Mouse (Mus musculus): ENCODE measurements at regions not wholly inside any gene's neighbourhood (a gene's known extent, or its start where the extent isn't known, plus 50 kb on each side); places are given as distances from the start of the nearest gene placed in this dataset.
"Not testable (repeated sequence)": the region's sequence is repeated elsewhere in the genome, so short reads cannot be mapped to it uniquely, and the experiment has no call there.

DNA sequence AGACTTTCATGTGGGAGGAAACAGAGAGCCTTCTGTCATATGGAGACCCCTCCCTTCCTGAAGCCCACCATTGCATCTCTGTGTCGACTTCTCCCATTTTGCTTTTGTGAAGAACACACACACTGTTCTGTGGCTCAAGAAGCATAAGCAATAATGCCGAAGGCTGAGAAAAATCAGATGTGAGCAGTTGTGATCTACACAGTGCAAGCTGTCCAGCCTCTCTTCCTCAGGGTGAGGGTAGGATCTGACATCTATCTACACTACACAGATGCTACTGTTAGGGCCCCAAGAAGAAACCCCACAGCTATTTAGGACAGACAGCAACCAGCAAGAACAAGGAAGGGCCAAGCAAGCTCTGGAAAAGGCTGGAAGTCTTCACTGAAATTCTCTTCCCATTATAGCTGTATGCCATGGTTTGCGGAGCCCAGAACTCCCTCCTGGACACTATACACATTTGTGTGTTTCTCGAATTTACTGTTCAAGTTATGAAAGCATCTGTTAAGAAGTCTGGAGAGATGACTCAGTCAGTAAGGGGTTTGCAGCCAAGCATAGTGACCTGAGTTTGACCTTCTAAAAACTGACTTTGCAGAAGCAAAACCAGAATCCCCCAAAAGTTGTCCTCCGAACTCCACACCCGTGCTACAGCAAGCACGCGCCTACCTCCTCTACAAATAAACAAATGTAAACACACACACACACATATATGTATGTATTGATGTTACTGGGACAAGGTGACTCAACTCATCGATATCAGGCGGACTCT is 218.3 kb upstream of the Sesn3 start:
- no peak for DNase-seq (ENCODE audit: low spot score in 2 of 2)

DNA sequence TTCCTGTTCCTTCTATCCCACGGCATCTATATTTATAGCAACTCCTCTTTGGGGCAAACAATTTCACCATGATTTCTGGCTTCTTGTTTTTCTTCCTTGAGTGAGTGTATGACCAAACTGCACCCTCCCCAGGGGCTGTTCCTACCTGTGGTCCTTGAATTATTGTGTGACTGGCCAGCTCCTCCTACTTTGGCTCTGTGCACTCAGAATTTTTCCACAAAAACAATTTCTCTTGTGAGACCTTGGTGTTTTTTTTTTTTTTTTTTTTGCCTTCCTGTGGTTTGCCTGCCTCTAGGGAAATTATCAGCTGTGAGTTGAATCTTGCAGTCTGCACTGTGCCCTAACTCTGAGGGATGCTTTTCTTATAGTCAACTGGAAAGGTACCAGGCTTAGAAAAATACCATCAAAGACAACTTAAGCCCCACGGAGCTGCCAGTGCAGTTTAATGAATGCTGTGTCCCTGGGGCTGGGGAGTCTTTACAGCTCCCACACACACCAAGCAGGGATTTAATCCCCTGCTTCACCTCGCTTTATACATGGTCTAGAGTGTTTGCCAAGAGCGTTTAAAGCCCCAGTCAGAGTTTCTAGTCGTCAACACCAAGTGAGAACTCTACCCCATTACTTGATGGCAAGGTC is 216.2 kb upstream of the Sesn3 start:
- DNase-seq (ENCODE audit: low spot score in 2 of 2): no peak

DNA sequence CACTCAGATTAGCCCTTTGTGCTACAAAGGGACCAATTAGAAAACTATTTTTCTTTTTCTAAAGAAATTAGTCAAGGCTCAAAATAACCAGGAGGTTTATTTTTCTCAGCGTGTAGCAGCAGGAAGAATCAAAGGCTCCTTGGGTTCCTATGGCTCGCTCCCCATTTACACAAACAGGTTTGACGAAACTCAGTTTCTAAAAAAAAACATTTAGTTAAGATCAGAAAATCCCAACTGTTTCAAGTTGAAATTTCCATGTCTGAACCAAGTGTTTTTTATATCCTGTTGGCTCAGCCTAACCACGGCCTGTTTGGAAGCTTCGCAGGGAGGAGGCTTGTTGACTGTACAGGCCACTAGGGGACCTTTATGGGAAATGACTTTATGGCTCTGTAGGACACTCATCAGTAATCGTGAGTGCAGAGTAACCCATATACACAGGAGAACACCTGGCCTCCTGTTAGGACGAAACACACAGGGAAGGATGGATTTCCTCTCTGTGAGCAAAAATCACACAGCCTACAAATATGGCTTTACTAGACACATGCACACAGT is 215.6 kb upstream of the Sesn3 start:
- no peak for DNase-seq (ENCODE audit: low spot score in 2 of 2)

- no peak for DNase-seq (ENCODE audit: low spot score in 2 of 2)
Observed at GRCm38 (mm10) chr9:14060257-14060656, 214.6 kb upstream of the Sesn3 start.

- no peak for DNase-seq (ENCODE audit: low spot score in 2 of 2)
Observed at GRCm38 (mm10) chr9:14061389-14061788, 213.5 kb upstream of the Sesn3 start.

DNA sequence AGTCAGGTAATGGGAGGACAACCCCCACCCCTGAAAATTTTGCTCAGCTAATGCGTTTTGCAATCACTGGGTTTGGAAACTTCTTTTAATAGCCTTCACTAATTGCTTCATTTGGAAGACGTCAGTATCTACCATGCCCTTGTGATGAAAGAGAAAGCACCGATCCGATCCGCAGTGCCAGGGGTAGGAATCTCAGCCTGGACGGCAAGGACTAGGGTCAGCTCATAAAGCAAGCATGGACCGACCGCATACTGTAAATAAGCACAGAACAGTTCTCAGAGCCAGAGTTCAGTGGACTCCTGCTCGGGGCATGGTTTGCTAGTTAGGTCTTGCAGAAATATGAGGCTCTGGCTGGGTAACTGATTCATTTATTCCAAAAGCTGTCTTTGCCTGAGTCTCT is 213.0 kb upstream of the Sesn3 start:
- no peak for DNase-seq (ENCODE audit: low spot score in 2 of 2)

GRCm38 (mm10) chr9:14062706-14063105 is 212.2 kb upstream of the Sesn3 start:
- DNase-seq (ENCODE audit: low spot score in 2 of 2): no peak

- not testable (repeated sequence) for DNase-seq (ENCODE audit: low spot score in 2 of 2)
Observed at GRCm38 (mm10) chr9:14066741-14067140, 208.1 kb upstream of the Sesn3 start.

GRCm38 (mm10) chr9:14069076-14069475 is 205.8 kb upstream of the Sesn3 start:
- DNase-seq (ENCODE audit: low spot score in 2 of 2): no peak

DNA sequence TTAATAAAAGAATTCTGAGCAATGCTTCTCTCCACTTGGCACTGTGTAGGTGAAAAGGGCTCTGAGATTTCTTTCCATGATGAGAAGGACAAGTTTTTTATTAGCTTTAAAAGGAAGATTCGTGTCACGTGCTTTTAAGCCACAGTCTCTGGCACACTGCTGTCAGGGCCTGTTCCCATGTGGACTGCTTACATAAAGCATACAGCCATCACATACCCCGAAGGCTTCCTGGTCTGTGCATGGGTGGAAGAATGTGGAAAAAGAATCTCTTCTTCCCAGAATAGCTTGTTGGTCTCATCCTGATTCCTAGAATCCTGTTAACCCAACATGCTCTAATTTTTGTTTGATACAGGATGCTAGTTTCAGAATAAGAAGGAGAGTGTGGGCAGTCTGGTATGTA is 205.1 kb upstream of the Sesn3 start:
- DNase-seq (ENCODE audit: low spot score in 2 of 2): no peak

GRCm38 (mm10) chr9:14071728-14072127 is 203.1 kb upstream of the Sesn3 start:
- no peak for DNase-seq (ENCODE audit: low spot score in 2 of 2)

DNA sequence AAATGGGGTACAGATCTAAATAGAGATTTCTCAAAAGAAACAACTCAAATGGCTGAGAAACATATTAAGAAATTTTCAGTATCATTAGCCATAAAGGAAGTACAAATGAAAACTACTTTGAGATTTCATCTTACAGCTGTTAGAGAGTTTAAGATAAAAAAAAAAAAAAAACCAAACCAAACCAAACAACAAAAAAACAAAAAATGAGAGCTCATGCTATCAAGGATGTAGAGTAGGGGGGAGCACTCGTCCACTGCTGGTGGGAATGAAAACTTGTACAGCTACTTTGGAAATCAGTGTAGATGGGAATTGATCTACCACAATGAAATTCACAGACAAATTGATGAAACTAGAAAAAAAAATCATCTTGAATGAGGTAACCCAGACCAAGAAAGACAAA is 201.9 kb upstream of the Sesn3 start:
- no peak for DNase-seq (ENCODE audit: low spot score in 2 of 2)

DNA sequence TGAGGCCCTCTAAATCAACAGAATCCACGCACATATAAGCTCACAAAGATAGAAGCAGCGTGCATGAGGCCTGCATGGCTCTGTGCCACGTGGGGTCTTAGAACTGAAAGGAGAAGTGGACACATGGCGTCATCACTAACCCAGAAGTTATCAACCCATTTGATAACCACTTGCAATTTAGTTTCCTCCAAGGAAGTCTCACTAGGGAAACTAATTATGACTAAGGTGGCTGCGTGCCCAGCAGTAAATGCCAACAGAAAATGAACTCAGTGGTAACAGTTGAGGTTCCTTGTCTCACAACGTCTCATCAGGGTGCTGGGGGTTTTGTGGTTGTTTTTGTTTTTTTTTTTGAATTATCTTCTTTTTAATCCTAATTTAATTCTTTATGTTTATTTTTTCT is 200.6 kb upstream of the Sesn3 start:
- DNase-seq (ENCODE audit: low spot score in 2 of 2): no peak

DNA sequence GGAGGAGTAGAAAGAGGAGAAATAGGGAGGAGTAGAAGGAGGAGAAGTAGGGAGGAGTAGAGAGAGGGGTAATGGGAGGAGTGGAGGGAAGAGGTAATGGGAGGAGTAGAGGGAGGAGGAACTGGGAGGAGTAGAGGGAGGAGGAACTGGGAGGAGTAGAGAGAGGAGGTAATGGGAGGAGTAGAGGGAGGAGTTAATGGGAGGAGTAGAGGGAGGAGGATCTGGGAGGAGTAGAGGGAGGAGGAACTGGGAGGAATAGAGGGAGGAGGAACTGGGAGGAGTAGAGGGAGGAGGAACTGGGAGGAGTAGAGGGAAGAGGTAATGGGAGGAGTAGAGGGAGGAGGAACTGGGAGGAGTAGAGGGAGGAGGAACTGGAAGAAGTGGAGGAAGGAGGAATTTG is 200.0 kb upstream of the Sesn3 start:
- DNase-seq (ENCODE audit: low spot score in 2 of 2): not testable (repeated sequence)

- DNase-seq (ENCODE audit: low spot score in 2 of 2): peak; percentile 8 to 60
Observed at GRCm38 (mm10) chr9:14075452-14075851, 199.4 kb upstream of the Sesn3 start.

DNA sequence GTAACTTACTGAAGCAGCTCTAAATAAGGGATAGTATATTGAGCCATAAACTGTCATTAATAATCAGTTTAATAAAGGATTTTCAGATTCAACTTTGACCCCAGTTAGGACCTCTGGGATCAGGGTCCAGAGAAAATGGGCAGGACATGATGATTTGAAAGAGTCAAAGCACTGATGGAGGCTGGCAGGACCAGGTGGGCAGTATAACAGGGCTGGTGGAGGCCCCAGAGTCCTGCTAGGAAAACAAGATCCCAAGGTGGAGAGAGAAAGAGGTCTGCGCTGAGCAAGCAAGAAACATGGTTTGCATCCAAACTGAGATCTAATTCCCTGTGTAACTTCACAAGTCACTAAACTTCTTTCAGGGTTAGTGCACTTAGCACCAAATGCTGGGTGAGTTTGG is 199.0 kb upstream of the Sesn3 start:
- DNase-seq (ENCODE audit: low spot score in 2 of 2): no peak

DNA sequence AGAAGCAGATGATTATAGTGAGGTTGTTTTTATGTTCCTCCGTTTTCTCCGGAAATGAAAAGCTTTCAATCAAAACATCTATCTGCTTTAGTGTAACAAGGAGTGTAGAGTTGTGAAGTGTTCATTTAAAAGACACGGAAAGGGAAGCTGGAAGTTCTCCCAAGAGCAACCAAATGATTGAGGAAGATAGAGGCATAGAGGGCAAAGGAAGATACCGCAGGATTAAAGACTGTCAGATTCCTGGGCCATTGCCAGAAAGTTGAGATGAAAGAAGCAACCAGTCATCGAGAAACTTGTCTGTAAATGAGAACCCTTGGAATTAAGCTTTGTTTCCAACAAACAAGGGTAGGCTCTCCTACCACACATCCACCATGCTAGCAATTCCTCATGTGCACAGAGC is 198.1 kb upstream of the Sesn3 start:
- no peak for DNase-seq (ENCODE audit: low spot score in 2 of 2)

- DNase-seq (ENCODE audit: low spot score in 2 of 2): no peak
Observed at GRCm38 (mm10) chr9:14081138-14081537, 193.7 kb upstream of the Sesn3 start.

DNA sequence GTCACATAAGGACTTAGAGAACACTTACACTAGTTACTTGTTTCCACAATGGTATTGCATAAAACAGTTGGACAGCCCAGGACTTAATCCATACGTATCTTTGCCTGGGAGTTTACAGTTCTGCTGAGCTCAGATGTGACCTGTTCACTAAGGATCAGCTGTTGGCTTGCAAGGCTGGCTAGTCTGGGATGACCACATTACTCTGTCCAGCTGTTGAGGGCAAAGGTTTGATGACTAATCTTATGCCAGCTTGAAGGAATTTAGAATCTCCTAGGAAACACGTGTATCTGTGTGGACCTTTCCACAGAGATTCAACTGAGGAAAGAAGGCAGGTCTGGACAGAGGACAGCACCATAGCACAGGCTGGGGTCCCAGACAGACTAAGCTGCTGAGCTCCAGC is 188.7 kb upstream of the Sesn3 start:
- no peak for DNase-seq (ENCODE audit: low spot score in 2 of 2)

GRCm38 (mm10) chr9:14086611-14087010 is 188.3 kb upstream of the Sesn3 start:
- no peak for DNase-seq (ENCODE audit: low spot score in 2 of 2)

DNA sequence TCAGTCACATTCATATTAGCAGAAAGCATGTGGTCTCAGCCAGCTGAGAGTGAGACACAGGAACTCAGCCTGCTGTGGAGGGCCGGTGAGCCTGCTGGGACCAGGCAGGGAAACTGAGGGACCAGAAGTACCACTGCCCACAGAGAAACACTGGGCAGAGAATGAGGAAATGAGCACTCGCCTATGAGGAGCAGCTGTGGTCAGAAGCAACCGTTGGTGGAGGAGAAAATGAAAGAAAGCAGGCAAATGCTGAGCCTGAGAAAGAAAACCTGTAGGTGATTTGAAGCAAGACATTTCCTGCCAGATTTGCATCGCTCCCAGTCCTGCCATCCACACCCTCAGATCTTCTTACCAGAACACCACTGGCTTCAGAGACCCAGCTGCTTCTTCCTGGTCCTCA is 187.0 kb upstream of the Sesn3 start:
- DNase-seq (ENCODE audit: low spot score in 2 of 2): no peak

DNA sequence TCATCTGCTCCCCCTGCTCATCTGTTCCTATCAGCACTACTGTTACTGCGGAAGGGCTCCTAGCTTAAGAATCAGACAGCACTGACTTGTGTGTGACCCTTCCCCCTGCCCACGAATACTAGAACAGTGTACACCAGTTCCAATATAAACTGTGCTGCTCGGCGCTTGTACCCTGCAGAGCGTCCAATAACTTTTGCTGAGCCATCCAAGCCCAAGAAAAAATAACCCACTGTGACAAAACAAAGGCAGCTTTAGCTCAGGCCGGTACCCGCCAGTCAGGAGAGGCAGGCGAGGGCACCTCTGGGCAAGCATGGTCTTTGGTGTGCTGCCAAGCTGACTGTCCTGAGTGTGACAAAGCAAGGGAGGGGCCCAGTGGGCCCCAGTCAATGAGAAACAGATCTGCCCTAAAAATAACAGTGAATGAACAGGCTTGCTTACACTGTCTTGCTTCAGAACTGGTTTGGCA is 185.0 kb upstream of the Sesn3 start:
- peak; percentile 19 to 58 for DNase-seq (ENCODE audit: low spot score in 2 of 2)

DNA sequence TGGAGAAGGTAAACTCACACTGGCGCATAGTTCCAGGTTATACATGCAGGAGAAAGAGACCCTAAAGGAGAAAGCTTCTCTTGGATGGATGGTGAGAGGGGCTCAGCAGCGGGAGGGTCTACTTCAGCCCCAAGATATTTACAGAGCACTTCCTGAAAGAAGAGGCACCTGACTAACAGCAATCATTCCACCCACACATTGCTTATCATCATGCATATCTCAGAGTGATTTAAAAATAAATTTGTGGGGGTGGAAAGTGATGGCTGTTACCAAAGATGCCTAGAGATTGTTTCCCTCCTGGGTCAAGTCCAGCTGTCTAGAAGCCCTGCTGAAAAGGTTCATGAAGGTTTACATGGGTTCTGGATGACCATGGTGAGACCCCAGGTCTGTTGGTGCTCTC is 184.4 kb upstream of the Sesn3 start:
- DNase-seq (ENCODE audit: low spot score in 2 of 2): no peak
